Mouse (Mus musculus) Muller cell, postnatal 12 days (primary cell): Measurements from ENCODE around the gene Epyc.
"Not testable (repeated sequence)": the region's sequence is repeated elsewhere in the genome, so short reads cannot be mapped to it uniquely, and the experiment has no call there.

ENCODE experiments used
- DNase-seq: peaks from one replicate; pipeline ENCODE4 v3.0.0-alpha.2; 2015; ENCODE audit errors: inconsistent ontology term

Gene Epyc

GRCm38 (mm10) chr10:97714584-97714983 lies 70.7 kb downstream of the Epyc start:
- DNase-seq = no peak

GRCm38 (mm10) chr10:97715289-97715906 lies 71.5 kb downstream of the Epyc start:
- peak; percentile 57 for DNase-seq

- no peak for DNase-seq
Measured at GRCm38 (mm10) chr10:97717233-97717632, 73.4 kb downstream of the Epyc start.

GRCm38 (mm10) chr10:97718021-97718420 lies 74.2 kb downstream of the Epyc start:
- no peak for DNase-seq

- DNase-seq = no peak
Measured at GRCm38 (mm10) chr10:97720625-97721024, 76.8 kb downstream of the Epyc start.

GRCm38 (mm10) chr10:97722709-97723108 lies 78.8 kb downstream of the Epyc start:
- DNase-seq = no peak

GRCm38 (mm10) chr10:97725929-97726328 lies 82.1 kb downstream of the Epyc start:
- no peak for DNase-seq

- DNase-seq = not testable (repeated sequence)
Measured at GRCm38 (mm10) chr10:97726655-97727054, 82.8 kb downstream of the Epyc start, which contains the start of gene C030005K15Rik. TSS of gene C030005K15Rik (minus strand) at chr10:97726755.
